Mouse (Mus musculus) c-Kit-positive CD71-positive TER-119-negative erythroid progenitor cells, embryonic 14.5 days (primary cell): Measurements from ENCODE around the gene Aloxe3.

Source experiments
- DNase-seq: peaks from one replicate; pipeline ENCODE4 v3.0.0-alpha.2; 2013; ENCODE audit warnings: low read depth

The Aloxe3 gene

GRCm38 (mm10) chr11:69125041-69125851 lies 450 bp upstream of the Aloxe3 start:
- peak; percentile 90 for DNase-seq

- DNase-seq: no peak
Measured at GRCm38 (mm10) chr11:69125919-69126705, 416 bp downstream of the Aloxe3 start.

DNA sequence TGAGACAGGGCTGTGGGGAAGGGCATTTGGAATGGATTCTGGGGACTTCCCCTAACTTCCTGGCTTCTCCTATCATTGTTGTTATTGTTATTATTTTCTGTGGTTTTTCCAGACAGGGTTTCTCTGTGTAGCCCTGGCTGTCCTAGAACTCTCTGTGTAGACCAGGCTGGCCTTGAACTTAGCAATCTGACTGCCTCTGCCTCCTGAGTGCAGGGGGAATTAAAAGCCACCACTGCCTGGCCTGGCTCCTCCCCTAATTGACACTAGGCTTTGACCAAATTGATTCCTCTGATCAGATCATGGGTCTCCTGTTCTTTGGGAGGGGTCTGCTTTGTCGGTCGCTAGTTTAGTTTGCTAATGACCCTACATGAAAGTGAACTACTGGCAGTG lies 1.0 kb downstream of the Aloxe3 start:
- no peak for DNase-seq

- DNase-seq: no peak
Measured at GRCm38 (mm10) chr11:69128426-69129122, 2.9 kb downstream of the Aloxe3 start.

- no peak for DNase-seq
Measured at GRCm38 (mm10) chr11:69133566-69133922, 7.8 kb downstream of the Aloxe3 start.

- no peak for DNase-seq
Measured at GRCm38 (mm10) chr11:69133923-69134621, 8.4 kb downstream of the Aloxe3 start.

DNA sequence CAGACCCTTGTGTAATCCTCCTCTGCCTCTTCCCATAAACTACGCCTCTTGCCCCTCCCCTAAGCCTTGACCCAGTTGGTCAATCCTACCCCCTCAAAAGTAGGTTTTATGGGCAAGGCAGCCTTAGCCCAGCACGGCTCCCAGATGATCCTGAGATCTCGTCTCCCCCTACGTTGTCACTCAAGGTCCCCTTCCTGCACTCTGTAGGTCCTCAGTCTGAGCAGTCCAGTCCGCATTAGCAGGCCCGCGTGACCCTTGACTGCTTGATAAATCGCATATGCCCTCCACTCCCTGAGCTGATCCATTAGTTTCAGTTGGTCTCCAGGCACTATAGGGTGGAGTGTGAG lies 8.9 kb downstream of the Aloxe3 start:
- no peak for DNase-seq

DNA sequence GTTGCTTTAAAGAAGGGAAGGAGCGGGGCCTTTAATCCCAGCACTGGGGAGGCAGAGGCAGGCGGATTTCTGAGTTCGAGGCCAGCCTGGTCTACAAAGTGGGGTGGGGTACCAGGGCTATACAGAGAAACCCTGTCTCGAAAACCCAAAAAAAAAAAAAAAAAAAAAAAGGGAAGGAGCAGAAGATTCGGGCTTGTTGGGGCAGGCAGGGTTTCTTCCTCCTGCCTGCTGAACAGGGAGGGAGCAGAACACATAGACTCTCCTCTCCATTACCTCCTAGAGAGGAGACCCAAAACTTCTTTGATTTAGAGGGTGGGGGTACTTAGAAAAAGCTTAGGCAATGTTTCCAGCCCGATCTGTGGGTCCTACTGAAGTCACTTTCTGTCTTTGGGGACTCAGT lies 9.7 kb downstream of the Aloxe3 start:
- no peak for DNase-seq

- DNase-seq: no peak
Measured at GRCm38 (mm10) chr11:69147546-69147945, 21.9 kb downstream of the Aloxe3 start.

GRCm38 (mm10) chr11:69148451-69148960 lies 22.8 kb downstream of the Aloxe3 start:
- no peak for DNase-seq

GRCm38 (mm10) chr11:69149728-69150127 lies 24.0 kb downstream of the Aloxe3 start:
- DNase-seq: no peak

DNA sequence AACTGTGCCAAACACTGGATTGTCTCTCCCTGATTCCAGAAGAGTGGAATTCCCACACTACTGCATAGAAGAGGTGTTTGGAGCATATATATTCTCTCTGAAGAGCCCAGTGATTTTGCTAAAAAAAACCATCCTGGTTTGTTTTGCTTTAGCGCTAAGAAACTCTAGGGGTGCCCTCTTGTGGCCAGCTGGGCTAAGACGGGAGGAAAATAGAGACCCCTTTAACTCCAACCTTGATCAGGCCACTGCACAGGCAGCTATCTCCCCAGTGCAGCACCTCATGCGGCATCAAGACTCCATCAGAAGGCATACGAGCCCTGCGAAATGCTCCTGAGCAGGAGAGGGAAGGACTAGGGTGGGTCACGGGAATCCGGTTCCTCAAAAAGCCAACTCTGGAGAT lies 24.7 kb downstream of the Aloxe3 start:
- peak; percentile 52 for DNase-seq

DNA sequence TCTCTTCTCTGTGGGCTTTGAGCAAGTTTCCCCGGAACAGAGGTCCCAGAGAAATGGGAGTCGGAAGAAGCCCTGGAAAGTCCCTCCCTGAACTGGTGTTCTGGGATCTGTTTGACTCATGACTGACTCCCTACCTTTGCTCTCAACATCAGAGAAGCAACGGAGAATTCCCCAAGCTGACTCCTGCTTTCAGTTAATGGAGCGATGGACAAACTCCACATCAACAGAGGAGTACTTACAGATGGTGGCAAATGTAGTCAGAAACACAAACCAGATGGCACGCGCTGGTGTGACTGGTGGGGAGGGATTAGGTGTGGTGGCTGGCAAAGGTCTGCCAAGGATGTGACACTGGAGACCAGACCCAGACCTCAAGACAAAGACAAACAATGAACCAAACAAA lies 25.3 kb downstream of the Aloxe3 start:
- DNase-seq: no peak

DNA sequence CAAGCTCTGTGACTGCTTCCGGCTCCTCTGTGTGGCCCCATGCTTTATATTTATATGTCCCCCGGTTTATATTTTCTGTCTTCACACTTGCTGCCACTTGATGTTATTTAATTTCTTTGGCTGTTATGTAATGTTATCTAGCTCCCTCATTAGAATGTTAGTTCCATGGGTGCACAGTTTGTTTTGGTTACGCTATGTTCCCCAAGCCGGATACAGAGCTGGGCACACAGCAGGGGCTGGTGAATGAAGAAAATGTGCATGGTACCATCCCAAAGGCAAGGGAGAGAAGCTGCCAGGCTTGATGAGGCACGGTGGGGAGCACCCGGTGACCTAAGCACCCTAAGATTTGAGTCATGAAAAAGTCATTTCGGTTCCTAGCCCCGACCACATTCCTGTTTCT lies 28.1 kb downstream of the Aloxe3 start:
- no peak for DNase-seq

DNA sequence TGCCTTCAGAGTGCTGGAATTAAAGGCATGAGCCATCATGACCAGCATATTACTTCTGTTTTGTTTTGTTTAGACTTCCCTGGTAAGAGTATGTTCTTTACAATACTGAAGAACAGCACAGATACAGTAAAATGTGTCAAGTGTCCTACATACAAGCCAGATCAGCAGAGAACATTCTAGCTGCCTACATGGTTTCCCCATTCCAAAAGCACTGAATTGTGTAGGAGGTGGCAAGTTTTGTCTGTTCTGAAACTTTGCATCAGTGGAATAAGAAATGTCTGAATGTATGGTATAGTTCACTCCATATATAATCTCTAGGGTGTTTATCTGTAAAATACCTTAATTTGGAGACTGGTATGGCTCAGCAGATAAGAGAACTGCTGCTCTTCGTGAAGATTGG lies 29.7 kb downstream of the Aloxe3 start:
- DNase-seq: no peak

DNA sequence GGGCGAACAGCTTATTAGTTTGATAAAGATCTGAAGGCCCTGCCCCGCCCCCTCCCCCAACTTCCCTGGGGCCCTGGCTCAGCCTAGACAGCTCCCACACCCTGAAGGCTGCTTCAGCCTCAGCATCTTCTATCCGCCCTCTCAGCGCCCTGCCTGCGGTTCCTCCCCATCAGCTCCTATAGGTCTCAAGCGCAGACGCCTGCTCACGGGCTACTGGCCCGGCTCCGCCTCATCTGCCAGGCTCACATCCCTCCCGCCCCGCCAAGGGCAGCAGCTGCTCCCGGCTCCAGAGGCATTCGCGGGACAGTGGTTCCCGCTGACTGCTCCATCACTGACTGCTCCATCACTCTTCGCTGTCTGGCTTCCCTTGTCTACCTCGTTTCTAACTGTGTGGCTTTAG lies 31.1 kb downstream of the Aloxe3 start, which contains the start of gene Alox12b:
TSS of gene Alox12b (plus strand) at position 190 of the 400 bp plus-strand sequence.
- no peak for DNase-seq

- DNase-seq: no peak
Measured at GRCm38 (mm10) chr11:69169313-69169712, 43.6 kb downstream of the Aloxe3 start.

- peak; percentile 27 for DNase-seq
Measured at GRCm38 (mm10) chr11:69171626-69172025, 45.9 kb downstream of the Aloxe3 start.

- DNase-seq: no peak
Measured at GRCm38 (mm10) chr11:69172606-69173005, 46.9 kb downstream of the Aloxe3 start.

DNA sequence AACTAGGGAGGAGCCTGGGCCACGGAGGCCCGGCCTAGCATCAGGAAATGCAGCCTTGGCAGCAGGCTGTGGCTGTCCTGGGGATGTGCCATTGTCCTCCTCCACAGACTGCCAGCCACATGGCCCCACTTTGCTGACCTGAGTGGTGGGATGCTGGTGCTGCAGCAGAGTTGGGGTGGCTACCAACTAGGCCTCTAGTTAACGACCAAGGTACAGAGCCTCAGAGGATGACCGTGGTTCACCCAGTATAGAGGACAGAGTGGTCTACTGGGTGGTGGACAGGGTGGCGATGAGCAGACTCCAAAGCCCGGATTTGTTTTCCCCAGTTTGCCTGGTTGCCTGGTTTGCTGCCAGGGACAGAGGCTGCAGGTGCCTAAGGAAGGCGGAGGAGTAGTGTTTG lies 49.0 kb downstream of the Aloxe3 start:
- DNase-seq: no peak

- DNase-seq: no peak
Measured at GRCm38 (mm10) chr11:69178525-69178924, 52.8 kb downstream of the Aloxe3 start.

DNA sequence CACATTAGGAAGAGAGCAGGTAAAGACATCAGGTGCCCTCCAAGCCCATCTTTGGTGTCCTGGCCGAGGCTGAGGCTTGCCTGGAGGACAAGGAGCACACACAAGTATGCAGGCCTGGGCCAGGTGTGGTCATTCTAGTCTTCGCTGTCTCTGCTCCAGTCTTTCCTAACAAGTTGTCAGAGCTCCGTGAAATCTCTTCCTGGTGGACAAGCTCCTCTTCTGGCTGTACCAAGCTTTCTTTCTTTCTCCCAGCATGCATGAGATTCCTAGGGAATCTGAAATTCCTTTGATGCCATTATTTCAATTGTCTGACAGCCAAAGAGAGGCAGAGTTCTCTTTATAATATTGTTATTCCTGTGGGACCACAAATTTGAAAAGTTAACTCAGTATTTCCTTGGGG lies 53.8 kb downstream of the Aloxe3 start:
- no peak for DNase-seq
